Mouse (Mus musculus): ENCODE data around the gene 1190005I06Rik.

The 1190005I06Rik gene

GRCm38 (mm10) chr8:120622161-120622560, 25.3 kb downstream of the 1190005I06Rik start:
- no peak for DNase-seq (ENCODE audit: extremely low read depth, insufficient read length, low spot score)

DNA sequence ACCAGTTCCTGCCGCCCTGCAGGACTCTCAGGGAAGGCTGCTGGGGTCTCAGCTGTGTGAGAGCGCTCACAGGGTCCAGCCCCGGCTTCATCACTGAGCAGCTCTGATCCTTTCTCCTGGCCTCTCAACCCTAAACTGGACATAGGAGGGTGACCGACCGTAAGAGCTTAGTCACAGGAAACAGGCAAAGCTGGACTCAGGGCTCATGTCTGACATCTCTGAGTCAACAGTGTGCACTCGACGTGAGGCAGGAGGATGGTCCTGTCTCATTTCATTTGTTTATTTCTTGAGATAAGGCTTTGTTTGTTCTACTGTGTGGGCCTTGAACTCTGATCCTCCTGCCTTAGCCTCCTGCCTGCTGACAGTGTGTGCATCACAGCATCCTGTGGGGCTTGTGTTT, 27.0 kb downstream of the 1190005I06Rik start:
- DNase-seq (ENCODE audit: extremely low read depth, insufficient read length, low spot score) = peak; percentile 25

DNA sequence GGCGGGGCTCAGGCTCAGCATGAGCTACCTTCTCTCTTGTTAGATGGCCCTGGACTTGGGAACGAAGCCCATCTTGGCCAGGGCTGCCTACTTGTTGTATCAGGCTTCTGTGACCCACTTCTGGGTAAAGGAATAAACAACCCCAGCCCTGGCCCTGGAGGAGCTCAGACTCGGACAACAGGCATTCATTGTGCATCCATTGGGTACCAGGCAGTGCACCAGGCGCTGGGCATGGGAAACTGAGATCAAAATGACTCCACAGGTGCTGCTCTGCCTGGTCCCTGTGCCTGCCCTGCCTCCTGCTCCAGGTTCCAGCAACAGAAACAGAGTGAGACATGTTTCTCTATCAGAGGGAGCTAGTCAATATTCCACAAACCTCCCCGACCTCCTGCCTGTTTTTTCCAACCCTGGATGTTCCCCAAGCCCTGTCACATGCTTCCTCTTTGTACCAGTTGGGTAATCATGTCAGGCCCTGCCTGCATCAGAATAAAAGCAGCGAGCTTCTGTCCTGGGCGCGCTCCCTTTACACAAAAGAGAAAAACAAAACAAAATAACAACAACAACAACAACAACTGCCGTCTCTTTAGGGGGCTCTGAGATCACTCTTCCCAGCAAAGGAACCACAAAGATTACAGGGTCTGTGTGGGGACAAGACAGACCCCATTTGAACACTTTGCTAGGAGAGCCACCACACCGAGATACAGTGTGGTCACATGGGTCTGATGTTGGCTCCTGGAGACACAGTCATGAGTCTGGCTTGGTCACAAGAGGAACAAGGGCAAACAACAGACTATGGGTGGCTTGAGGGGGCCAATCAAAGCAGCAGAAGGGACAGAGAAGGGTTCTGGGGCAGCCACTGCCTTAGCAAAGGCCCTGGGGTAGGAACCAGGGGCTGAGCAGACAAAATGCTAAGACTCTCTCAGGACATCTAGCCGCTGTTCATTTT, 27.9 kb downstream of the 1190005I06Rik start:
- DNase-seq (ENCODE audit: extremely low read depth, insufficient read length, low spot score) = no peak

- no peak for DNase-seq (ENCODE audit: extremely low read depth, insufficient read length, low spot score)
Measured at GRCm38 (mm10) chr8:120618110-120618509, 29.3 kb downstream of the 1190005I06Rik start.

- DNase-seq (ENCODE audit: extremely low read depth, insufficient read length, low spot score) = no peak
Measured at GRCm38 (mm10) chr8:120616663-120617626, 30.5 kb downstream of the 1190005I06Rik start.

GRCm38 (mm10) chr8:120614491-120614890, 32.9 kb downstream of the 1190005I06Rik start:
- no peak for DNase-seq (ENCODE audit: extremely low read depth, insufficient read length, low spot score)

DNA sequence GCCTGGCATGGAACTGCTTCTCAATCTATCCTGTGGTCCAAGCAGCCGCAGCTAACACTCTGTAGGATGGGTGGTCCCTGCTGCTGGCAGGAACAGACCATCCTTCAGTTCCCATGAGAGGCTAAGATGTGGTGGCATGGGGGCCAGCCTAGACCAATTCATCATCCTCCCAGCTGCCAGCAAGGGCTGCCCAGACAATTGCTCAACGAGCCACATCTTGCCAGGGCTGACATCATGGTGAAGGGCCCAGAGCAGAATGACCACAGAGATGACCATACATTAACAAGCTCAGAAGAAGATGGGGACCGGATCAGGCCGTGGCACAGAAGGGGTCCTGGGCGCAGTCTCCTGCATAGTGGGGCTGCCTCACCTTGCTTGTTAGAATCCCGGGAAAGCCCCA, 36.6 kb downstream of the 1190005I06Rik start:
- DNase-seq (ENCODE audit: extremely low read depth, insufficient read length, low spot score) = peak; percentile 61

DNA sequence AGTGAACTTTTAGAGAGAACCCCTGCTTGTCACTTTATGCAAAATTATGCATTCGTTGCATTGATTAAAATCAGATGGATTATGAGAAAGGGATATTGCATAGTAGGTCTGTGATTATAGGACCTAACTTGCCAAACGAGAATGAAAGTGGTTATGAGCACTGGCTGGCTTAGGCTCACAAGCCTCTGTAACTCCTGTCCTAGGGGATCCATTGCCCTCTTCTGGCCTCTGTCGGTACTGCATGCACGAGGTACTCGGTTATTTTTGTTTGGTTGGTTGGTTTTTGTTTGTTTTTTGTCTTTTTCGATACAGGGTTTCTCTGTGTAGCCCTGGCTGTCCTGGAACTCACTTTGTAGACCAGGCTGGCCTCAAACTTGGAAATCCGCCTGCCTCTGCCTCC, 39.5 kb downstream of the 1190005I06Rik start:
- DNase-seq (ENCODE audit: extremely low read depth, insufficient read length, low spot score) = no peak

GRCm38 (mm10) chr8:120607460-120607859, 40.0 kb downstream of the 1190005I06Rik start:
- DNase-seq (ENCODE audit: extremely low read depth, insufficient read length, low spot score) = no peak

DNA sequence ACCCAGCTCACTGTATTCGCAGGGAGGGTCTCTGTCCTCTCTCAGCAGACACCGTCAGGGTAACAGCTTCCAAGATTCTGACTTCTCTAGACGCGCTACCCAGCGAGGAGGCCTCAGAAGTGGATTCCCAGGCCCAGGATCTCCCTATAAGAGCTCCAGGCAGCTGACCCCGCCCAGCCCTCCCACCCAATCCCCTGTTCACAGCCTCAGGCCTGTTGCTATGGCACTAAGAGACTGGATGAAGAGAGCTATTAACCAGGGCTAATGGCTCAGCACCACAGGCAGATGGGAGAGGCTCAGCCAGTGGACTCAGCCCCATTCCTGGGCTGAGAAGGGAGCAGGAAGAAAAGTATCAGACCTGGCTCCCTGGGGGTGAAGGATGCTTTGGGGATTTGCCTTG, 44.8 kb downstream of the 1190005I06Rik start:
- no peak for DNase-seq (ENCODE audit: extremely low read depth, insufficient read length, low spot score)

DNA sequence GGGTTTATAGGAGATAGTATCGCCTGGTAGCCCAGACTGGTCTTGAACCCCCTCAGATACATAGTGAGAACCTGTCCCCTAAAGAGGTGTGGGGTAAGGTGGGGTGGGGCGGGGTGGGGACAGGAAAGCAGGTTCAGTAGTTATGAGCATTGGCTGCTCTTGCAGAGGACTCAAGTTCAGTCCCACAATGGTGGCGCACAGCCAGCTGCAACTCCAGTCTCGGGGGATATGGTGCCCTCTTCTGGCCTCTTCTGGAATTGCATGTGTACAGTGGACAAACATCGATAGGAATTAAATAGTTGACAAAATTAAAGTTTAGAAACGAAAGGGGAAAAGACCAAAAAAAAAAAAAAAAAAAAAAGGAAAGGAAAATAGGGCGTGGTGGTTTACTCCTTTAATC, 47.9 kb downstream of the 1190005I06Rik start:
- DNase-seq (ENCODE audit: extremely low read depth, insufficient read length, low spot score) = peak; percentile 59

- DNase-seq (ENCODE audit: extremely low read depth, insufficient read length, low spot score) = no peak
Measured at GRCm38 (mm10) chr8:120598579-120598978, 48.9 kb downstream of the 1190005I06Rik start.

DNA sequence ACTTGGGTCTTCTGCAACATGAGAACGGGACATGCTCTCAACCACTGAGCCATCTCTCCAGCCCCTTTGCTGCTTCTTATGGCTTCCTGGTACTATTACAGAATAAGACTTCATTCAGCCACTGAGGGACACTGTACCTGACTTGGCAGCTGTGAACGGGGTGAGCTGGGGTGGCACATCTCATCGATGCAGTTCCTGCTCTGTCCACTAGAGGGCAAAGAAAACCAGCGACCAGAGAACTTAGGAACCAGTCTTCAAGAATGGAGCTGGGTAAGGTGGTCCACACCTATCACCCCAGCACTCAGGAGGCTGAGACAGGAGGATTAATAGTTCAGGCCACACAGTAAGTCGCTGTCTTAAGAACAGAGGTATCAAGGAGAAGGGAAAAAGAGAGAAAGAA, 51.5 kb downstream of the 1190005I06Rik start:
- DNase-seq (ENCODE audit: extremely low read depth, insufficient read length, low spot score) = no peak

- DNase-seq (ENCODE audit: extremely low read depth, insufficient read length, low spot score) = no peak
Measured at GRCm38 (mm10) chr8:120594571-120594970, 52.9 kb downstream of the 1190005I06Rik start.

GRCm38 (mm10) chr8:120591587-120592292, 55.7 kb downstream of the 1190005I06Rik start:
- DNase-seq (ENCODE audit: extremely low read depth, insufficient read length, low spot score) = no peak

DNA sequence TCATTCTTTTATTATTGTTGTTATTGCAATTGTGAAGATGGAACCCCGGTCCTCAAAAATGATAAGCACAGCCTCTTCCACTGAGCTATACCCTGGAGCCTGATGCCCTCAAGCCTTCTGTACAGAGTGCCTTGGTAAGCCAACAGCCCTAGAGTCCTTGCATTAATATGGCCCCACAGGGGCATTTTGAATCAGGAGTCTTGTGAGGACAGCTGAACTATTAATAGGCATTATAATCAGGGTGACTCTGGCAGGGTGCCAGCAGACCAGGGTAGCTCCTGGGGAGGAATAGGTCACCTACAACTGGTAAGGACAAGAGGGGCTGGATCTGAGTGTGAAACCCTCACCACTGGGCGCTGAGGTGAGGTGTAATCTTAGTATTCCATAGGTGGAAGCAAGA, 57.5 kb downstream of the 1190005I06Rik start:
- DNase-seq (ENCODE audit: extremely low read depth, insufficient read length, low spot score) = no peak

GRCm38 (mm10) chr8:120588908-120589771, 58.3 kb downstream of the 1190005I06Rik start, which contains the start of gene Gins2:
Gene Gins2 (minus strand): TSS chr8:120589304.
- peak; percentile 99 for DNase-seq (ENCODE audit: extremely low read depth, insufficient read length, low spot score)

DNA sequence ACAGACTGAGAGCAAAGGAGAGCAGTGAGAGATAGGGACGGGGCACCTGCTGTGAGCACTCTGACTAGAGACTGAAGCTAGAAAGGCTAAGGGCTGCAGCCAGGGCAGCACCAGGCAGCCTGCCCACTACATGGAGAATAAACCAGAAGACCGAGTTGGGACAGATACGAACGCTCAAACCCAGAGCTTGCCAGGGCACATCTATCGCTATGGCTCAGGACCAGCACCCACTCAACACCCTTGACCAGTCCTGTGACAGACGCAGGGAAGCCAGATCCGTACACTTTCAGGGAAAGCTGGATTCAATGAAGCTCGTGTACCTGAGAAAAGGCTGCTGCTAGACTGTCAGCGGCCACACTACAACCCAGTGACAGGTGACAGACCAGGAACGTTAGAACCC, 61.9 kb downstream of the 1190005I06Rik start:
- DNase-seq (ENCODE audit: extremely low read depth, insufficient read length, low spot score) = no peak

DNA sequence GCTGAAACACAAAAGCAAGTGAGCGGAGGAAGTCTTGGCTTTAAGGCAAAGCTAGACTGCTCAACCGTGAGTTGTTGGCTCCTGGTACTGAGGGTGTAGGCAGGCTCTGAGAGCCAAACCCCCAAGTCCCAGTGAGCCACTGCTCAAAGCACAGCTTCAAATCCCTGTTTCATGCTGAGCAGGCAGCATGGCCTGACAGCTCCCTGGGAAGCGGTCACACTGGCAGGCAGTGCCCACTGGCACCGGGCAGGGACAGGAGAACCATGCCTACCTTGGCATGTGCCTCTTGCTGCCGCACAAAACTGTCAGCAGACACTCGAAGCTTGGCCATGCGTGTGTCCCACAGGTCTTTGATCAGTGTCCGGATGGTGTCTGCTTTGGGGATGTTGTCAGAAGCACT, 65.6 kb downstream of the 1190005I06Rik start:
- no peak for DNase-seq (ENCODE audit: extremely low read depth, insufficient read length, low spot score)

GRCm38 (mm10) chr8:120581329-120581728, 66.1 kb downstream of the 1190005I06Rik start:
- no peak for DNase-seq (ENCODE audit: extremely low read depth, insufficient read length, low spot score)
